Mouse (Mus musculus) layer of hippocampus, postnatal 10 days (tissue): Measurements from ENCODE around the gene Myod1. TPM values are rescaled to one million over a fixed set of nuclear protein-coding genes. Genes with fewer than 3 reads are reported as not detected.

Source experiments
- DNase-seq, 2 experiments: peaks; one replicate each; pipeline ENCODE4 v3.0.0; 2021; ENCODE audit warnings: low spot score in 2 of 2
- long read RNA-seq: library from polyadenylated mRNA; stranded (forward); transcript quantifications from one replicate; pipeline ENCODE4 v2.0.0, GENCODE M21; 2023
- total RNA-seq, 2 experiments: library from RNA; stranded (reverse); gene quantifications; 2 replicates each; pipeline ENCODE4 v1.2.3; 2021

The Myod1 gene
- total RNA-seq: not detected
- long read RNA-seq: 0 reads

DNA sequence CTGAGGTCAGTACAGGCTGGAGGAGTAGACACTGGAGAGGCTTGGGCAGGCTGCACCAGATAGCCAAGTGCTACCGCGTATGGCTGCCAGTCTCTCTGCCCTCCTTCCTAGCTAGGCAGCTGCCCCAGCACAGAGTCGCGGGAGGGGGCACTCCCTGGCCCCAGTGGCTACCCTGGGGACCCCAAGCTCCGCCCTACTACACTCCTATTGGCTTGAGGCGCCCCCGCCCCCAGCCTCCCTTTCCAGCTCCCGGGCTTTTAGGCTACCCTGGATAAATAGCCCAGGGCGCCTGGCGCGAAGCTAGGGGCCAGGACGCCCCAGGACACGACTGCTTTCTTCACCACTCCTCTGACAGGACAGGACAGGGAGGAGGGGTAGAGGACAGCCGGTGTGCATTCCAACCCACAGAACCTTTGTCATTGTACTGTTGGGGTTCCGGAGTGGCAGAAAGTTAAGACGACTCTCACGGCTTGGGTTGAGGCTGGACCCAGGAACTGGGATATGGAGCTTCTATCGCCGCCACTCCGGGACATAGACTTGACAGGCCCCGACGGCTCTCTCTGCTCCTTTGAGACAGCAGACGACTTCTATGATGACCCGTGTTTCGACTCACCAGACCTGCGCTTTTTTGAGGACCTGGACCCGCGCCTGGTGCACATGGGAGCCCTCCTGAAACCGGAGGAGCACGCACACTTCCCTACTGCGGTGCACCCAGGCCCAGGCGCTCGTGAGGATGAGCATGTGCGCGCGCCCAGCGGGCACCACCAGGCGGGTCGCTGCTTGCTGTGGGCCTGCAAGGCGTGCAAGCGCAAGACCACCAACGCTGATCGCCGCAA, at the start of gene Myod1:
Gene Myod1 (plus strand): TSS at position 303 of the 836 bp plus-strand sequence.
- no peak for DNase-seq

DNA sequence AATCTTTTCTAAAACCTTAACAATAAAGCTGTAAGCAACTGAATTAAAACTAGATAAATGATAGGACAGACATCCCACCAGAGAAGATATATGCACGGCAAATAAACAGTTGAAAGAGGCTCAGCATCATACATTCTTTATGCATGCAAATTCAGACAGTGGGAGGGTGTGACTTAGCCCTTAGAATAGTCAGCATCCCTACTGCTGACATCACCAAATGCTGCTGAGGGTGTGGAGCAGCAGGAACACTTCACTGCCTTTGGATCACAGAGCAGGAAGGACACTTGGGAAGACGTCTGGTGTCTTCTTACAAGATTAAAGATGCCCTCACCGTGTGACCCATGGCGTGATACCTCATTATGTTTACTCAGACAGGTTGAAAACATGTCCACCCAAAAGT, 48.4 kb upstream of the Myod1 start:
- DNase-seq: no peak

DNA sequence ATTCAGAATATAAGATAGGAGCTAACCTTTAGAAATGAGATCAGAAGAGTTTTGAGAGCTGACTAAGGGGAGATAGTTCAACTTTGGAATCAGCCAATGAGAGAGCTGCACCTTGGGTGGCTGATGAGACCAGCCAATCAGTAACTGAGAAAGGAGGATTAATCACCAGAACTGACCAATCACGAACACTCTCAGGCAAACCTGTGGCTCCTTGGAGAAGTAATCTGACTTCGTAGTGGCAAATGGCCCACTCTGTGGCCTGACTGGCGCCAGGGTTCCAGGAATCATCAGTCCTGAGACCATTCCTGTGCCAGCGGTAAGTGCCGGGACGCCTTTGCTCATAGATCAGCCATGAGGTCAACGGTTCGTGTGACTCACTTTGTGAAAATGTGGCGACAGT, 38.9 kb upstream of the Myod1 start:
- no peak for DNase-seq

DNA sequence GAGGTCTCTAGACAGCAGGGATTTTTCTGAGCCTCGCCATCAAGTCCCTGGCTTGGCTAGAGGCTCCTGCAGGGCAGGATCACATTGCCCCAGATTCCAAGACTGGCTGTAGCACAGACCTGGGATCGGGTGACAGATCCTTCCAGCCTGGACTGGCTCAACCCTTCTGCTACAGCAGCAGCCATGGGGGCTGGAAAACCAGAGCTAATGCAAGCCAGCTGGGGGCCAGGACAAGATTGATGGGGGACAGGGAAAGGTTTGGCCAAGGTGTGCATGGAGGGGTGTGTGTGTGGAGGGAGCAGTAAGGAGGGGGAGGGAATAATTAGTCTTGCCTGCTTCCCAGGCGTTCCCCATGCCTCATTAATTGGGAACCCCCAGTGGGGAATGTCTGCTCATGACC, 36.5 kb upstream of the Myod1 start:
- DNase-seq: no peak

DNA sequence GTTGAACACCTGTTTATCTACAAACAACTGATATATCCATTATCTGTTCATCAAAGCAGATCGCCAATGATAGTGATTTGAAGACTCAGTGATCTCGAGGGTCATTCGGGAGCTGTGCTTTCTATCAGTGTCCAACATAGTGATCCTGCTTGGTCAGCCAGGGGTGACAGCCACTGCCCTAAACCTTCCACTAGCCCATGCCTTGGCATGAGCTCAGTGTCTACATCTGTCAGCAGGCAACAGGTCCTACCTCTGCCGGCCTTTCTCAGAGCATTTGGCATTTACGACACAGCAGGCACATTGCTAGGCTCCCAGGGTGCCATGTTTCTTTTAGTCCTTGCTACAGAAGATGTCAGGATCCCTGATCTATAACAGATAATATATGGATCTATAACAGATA, 36.0 kb upstream of the Myod1 start:
- no peak for DNase-seq

DNA sequence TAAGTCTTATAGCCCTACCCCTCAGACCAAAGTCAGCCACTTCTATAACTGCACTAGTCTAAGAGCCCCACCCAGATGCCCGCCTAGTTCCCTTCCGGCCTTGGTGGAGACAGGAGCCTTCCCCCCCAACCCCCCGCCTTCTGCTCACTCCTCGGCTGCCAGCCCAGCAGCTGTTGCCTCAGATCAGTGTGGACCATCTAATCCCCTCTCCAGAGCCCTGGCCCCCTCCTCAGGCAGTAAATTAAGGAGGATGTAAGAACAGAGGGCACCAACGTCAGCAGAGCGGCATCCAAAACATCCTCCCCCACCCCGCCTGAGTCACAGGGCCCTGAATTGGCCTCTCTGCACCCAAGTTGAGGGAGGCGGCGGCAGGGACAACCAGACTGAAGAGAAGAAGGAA, 34.8 kb upstream of the Myod1 start:
- no peak for DNase-seq

DNA sequence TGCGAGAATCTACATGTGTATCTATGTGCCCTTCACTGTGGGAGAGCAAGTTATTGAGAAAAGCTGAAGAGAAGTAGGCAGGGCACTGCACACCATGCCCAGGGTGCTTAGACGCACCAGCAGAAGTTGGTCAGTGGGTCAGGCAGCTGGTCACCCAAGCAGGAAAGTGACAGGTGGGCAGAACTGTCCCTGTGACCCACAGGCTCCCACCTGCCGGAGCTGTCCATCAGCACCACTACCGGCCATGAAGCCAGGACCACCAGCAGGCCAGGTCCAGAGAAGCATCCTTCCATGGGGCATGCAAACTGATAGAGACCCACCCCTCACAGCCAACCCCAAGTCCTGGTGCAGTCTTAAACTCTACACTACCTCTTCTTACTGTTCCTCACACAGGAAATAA, 28.6 kb upstream of the Myod1 start:
- DNase-seq: no peak

DNA sequence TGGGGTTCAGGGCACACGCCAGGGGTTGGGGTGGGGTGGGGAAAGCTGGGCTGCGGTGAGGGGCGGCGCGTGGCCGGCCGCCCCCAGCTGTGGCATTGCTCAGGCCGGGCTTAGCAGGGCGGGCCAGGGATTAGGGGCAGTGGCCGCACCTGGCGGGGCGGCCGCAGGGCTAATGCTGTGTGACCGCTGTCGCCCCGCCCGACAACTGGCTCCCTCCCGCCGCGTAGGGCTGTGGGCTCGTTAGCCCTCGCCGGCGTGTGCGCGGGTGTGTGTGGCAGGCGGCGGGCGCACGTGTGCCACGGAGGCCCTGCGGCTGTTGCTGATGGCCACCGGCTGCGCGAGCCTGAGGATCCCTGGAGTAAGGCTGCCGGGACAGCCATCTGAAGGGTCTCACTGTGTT, 27.5 kb upstream of the Myod1 start:
- DNase-seq: peak in 1 of 2 experiments; percentile 6

DNA sequence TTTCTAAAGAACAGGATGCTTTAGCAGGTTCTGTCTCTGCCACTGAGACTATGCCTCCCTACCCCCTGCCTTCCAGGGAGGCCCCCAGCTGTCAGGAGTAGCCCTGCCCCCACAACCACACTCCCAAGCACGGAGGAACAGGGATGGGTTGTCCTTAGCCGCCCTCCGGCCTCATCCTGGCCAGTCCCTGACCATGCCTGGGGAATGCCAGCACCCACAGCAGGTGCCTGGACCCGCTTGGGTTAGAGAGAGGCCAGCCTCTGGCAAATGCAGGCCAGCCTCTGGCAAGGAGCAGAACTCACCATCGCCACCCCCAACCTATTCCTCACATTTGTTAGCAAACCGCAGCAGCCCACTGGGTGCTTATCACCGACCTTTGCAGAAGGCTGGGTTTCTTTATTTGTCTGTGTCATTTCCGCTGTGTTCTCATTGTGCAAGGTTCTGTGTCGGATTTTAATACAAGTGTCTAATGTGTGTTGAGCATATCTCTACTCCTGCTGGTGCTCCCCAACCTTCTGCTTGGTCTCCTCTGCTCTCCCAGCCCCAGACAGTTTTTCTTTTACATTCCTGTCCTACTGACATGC, 26.1 kb upstream of the Myod1 start:
- no peak for DNase-seq

DNA sequence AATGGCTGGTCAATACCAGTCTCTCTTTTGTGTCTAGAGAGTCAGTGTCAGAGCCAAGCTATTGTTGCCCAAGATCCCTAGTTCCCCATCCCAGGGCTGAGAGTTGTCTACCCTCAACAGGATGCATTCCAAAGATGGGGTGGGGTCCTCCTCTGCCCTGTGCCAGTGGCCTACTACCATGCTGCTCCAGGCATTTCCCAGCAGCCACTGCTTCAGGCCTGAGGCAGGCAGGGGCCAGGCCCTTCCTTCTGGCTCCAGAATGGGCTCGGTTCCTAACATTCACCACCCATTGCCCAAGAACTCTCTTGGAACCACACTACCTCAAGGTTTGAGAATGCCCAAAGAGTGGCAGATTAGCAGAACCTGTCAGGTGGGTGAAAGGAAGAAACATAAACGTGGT, 23.5 kb upstream of the Myod1 start:
- no peak for DNase-seq

DNA sequence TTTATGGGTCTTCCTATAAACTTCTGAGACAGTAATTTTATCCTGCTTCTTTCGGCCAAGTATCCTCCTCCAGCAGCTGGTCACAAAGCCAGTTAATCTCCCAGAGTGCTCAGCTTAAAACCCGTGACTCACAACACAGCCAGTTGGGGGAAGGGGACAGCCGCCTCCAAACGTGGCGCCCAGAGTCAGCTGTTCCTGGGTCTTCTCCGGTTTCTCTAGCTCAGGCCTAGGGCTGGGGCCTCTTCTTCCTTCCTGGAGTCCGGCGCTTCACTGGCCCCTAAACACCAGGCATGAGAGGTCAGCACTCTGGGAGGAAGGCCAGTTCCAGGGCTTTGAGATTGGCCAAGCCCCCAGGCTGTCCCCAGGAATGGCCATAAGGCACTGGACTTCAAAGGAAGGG, 23.1 kb upstream of the Myod1 start:
- no peak for DNase-seq

DNA sequence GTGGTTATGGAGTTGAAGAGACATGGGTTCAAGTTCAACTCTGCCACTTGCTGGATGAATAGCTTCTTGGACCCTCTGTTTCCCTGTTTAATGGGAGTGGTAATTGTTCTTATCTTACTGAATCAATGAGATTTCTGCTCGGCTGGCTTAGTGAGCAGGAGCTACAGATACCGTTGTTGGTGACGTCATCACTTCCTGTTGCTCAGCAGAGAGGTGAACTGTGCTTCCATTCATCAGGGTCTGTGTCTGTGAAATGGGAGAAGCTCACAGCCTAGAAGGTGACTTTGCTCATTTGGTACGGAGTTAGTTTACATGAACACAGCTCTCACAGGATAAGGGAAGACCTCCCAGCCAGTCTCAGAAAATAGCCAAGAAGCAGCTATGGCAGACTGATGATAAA, 22.4 kb upstream of the Myod1 start:
- DNase-seq: no peak

DNA sequence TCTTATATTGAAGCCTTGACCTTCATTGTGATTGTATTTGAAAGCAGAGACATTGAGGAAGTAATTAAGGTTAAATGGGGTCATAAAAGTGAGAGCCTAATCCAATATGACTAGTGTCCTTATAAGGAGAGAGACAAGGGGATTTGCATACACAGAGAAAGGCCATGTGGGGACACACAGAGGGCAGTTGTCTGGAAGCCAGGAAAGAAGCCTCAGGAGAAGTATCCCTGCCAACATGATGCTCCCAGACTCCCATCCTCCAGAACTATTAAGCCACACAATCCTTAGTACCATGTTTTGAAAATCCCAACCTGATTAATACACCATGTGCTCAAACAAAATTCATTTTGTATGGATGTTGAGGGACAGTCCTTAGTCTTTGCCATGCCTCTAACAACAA, 14.5 kb upstream of the Myod1 start:
- no peak for DNase-seq

DNA sequence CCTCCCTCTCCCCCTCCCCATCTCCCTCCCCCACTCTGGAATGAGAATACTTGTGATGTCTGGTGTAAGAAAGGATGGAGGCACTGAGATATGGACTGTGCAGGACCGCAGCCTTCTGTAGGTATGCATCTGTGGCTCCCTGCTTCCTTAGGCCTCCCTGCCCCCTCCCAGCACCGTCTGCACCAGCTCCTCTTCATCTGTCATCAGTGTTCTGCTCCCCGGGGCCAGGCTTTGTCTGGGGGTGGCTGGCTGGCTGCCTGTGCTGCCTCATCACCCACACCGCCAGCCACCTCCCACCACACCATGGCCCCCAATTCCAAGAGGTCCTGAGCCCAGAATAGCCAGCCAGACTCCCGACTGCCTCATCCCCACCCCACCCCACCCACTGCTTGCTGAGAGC, 12.1 kb upstream of the Myod1 start:
- DNase-seq: peak in 1 of 2 experiments; percentile 25

DNA sequence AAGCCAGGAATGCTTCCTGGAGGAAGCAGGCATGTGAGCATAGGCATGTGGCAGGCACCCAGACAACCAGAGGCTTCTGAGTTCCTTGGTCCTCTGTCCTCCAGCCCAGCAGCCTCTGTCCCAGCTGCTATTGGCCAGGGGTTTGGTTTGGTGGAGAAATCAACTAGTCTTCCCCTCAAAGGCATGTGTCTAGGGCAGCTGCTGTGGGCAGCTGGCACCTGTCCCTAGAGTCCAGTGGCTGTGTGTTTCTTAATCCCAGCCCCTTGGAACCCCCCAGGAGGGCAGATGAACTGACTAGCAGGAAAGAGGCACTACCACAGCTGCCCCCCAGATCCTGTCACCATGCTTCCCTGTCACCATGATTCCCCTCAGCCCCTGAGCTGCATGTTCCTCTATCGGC, 10.5 kb upstream of the Myod1 start:
- DNase-seq: no peak

DNA sequence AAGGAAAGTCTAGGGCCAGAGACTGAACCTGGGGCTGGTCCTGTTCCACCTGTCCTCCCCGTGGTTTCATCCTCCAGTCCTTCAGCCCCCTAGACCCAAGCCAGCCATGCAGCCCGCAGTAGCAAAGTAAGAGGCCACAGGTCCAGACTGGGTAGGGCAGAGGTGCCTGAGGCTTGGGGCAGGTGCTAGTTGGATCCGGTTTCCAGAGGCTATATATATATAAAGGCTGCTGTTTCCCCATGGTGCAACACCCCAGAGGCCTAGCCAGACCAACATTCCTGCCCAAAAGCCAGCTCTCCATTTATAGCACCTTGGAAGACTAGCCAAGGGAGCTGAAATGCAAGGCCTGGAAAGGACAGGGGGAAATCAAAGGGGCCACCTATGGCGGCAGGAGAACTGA, 5.2 kb upstream of the Myod1 start:
- DNase-seq: no peak

DNA sequence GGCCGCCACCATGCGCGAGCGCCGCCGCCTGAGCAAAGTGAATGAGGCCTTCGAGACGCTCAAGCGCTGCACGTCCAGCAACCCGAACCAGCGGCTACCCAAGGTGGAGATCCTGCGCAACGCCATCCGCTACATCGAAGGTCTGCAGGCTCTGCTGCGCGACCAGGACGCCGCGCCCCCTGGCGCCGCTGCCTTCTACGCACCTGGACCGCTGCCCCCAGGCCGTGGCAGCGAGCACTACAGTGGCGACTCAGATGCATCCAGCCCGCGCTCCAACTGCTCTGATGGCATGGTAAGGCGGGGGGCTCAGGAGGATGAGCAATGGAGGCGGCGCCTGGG, 703 bp downstream of the Myod1 start:
- DNase-seq: no peak

DNA sequence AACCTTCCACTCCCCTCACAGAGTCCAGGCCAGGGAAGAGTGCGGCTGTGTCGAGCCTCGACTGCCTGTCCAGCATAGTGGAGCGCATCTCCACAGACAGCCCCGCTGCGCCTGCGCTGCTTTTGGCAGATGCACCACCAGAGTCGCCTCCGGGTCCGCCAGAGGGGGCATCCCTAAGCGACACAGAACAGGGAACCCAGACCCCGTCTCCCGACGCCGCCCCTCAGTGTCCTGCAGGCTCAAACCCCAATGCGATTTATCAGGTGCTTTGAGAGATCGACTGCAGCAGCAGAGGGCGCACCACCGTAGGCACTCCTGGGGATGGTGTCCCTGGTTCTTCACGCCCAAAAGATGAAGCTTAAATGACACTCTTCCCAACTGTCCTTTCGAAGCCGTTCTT, 1.8 kb downstream of the Myod1 start:
- DNase-seq: peak in 1 of 2 experiments; percentile 58

DNA sequence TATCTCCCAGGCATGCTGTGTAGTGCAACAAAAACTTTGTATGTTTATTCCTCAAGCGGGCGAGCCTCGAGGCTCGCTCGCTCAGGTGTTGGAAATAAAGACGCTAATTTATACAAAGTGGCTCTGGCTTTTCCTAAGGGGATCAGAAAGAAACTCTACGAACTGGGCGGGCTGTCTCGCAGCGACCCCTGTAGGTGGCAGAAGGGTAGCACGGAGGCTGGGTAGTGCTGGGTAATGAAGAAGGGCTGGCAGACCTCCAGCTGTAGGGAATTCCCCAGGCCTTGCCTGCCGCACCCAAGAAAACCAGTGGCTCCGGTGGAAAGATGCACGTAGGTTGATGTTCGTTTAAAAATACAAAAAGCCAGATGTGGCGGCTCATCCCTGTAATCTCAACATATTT, 2.7 kb downstream of the Myod1 start:
- peak; percentile 77 to 80 for DNase-seq

DNA sequence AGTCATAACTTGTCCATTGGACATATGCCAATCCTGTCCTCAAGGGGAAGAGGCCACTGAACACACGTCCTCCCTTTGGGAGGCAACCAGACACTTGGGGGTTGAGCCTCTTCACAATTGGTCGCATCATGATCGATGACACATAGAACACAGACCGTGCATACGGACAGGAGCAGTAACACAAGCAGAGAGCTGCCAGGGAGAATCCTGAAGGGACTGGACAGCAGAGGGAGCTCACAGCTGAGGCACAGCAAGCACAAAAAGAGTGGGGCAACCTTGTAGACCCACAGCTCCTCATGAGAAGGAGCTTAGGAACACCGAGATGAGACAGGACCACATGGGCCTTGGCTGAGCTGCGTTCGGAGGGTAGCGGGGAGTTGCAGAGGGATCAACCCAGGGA, 4.4 kb downstream of the Myod1 start:
- no peak for DNase-seq

DNA sequence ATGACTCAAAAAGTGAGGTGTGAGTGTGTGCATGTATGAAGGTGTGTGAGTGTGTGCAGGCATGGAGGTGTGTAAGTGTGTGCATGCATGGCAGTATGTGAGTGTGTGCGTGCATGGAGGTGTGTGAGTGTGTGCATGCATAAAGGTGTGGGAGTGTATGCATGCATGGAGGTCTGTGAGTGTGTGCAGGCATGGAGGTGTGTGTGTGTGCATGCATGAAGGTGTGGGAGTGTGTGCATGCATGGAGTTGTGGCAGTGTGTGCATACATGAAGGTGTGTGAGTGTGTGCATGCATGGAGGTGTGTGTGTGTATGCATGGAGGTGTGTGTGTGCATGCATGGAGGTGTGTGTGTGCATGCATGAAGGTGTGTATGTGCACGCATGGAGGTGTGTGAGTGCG, 11.2 kb downstream of the Myod1 start:
- DNase-seq: no peak

DNA sequence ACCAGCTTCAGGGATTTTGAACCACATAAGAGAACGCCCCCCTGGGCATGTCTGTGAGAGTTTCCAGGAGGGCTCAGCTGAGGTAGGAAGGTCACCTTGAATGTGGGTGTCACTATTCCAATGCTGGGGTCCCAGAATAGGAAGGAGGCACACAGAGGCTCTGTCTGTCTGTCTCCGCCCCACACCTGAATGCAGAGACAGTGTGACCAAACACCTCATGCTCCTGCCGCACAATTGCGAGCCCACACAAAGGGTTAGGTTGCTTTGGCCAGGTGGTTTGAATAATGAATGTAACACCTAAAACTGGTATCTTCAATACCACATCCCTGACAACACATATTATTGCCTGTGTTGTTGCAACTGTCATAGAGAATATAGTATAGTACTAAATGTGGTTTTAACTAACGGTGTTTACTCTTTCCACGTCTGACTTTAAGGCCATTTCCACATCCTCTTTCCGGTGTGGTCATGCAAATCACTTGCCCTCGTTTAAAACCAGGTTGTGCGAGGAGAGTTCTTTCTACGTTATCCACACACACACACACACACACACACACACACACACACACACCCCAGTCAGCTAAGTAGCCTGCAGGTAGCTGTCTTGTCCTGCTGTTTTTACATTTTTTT, 13.3 kb downstream of the Myod1 start:
- DNase-seq: no peak

DNA sequence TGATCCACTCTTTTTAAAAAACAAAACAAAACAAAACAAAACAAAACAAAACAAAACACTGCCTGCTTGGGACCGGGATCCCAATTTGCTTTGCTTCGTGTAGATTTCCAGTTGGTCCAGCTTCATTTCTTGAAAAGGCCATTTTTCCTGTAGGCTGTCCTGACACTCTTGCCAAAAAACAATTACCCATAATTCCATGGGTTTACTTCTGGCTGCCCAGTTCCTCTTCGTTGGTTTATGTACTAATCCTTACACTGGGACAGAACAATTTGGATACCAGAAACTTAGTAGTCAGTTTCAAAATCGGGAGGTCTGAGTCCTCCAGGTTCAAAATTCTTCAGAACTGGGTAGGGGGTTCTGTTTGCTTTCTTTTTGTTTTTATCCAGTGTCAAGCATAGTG, 14.0 kb downstream of the Myod1 start:
- DNase-seq: no peak
